Mouse (Mus musculus): Measurements from ENCODE around the gene Il21. TPM values are rescaled to one million over a fixed set of nuclear protein-coding genes. Genes with fewer than 3 reads are reported as not detected.

Gene Il21
- polyA plus RNA-seq, 1 experiment from 2014 or later, result not detected

GRCm38 (mm10) chr3:37202856-37203255, 29.6 kb downstream of the Il21 start:
- WGBS, result 86% methylated on average over 7 of the region's 7 CpGs
- Histone ChIP-seq H3K27ac (no peak overlapping the region), H3K36me3 (ENCODE audit: insufficient read depth, low read length) (no peaks in the 10 kb centered on the region), H3K4me2 (ENCODE audit: low read length) (no peak overlapping the region), H3K4me3 (replicated peaks; ENCODE audit: low read depth, low read length) (no peak overlapping the region), H3K9me3 (replicated peaks; ENCODE audit: low read length) (no peaks in the 10 kb centered on the region), H3K4me1 (replicated peaks; ENCODE audit: insufficient read depth, low read length) (no peaks in the 10 kb centered on the region), H3K27me3 (ENCODE audit: insufficient read depth, low read length) (no peaks in the 10 kb centered on the region), H3K9ac (ENCODE audit: low read depth, low read length) (no peak overlapping the region)
- no peak for ATAC-seq (replicated peaks; ENCODE audit: low FRiP score, low read depth)
- no peak for DNase-seq (ENCODE audit: low spot score)
- no peak for TF ChIP-seq CTCF (IDR thresholded peaks at IDR 0.05; ENCODE audit: low read depth)

- 52% methylated on average over 6 of the region's 6 CpGs for WGBS
- H3K4me1 ChIP-seq (replicated peaks; ENCODE audit: insufficient read depth, low read length), result no peaks in the 10 kb centered on the region
- DNase-seq (ENCODE audit: low spot score), result no peak
- no peaks in the 10 kb centered on the region for H3K36me3 ChIP-seq (ENCODE audit: insufficient read depth, low read length)
- H3K9me3 ChIP-seq (replicated peaks; ENCODE audit: low read length), result no peaks in the 10 kb centered on the region
- H3K9ac ChIP-seq (ENCODE audit: low read depth, low read length), result no peak overlapping the region
- H3K4me3 ChIP-seq (replicated peaks; ENCODE audit: low read depth, low read length), result no peak overlapping the region
- H3K27ac ChIP-seq, result no peak overlapping the region
- H3K4me2 ChIP-seq (ENCODE audit: low read length), result no peak overlapping the region
- H3K27me3 ChIP-seq (ENCODE audit: insufficient read depth, low read length), result no peaks in the 10 kb centered on the region
- TF ChIP-seq CTCF (IDR thresholded peaks at IDR 0.05; ENCODE audit: low read depth), result no peak
- ATAC-seq (replicated peaks; ENCODE audit: low FRiP score, low read depth), result no peak
Measured at GRCm38 (mm10) chr3:37201122-37201916, 31.1 kb downstream of the Il21 start.

- Histone ChIP-seq H3K4me2 (ENCODE audit: low read length) (no peak overlapping the region), H3K27me3 (ENCODE audit: insufficient read depth, low read length) (no peaks in the 10 kb centered on the region), H3K4me3 (replicated peaks; ENCODE audit: low read depth, low read length) (no peak overlapping the region), H3K27ac (no peak overlapping the region), H3K4me1 (replicated peaks; ENCODE audit: insufficient read depth, low read length) (no peaks in the 10 kb centered on the region), H3K9ac (ENCODE audit: low read depth, low read length) (no peak overlapping the region), H3K36me3 (ENCODE audit: insufficient read depth, low read length) (no peaks in the 10 kb centered on the region), H3K9me3 (replicated peaks; ENCODE audit: low read length) (no peaks in the 10 kb centered on the region)
- WGBS, result 85% methylated on average over 5 of the region's 5 CpGs
- ATAC-seq (replicated peaks; ENCODE audit: low FRiP score, low read depth) (no peak), DNase-seq (ENCODE audit: low spot score) (no peak)
- TF ChIP-seq CTCF (IDR thresholded peaks at IDR 0.05; ENCODE audit: low read depth), result no peak
Measured at GRCm38 (mm10) chr3:37198302-37198701, 34.1 kb downstream of the Il21 start.

- H3K27ac ChIP-seq, result no peak overlapping the region
- no peaks in the 10 kb centered on the region for H3K4me1 ChIP-seq (replicated peaks; ENCODE audit: insufficient read depth, low read length)
- no peak overlapping the region for H3K4me3 ChIP-seq (replicated peaks; ENCODE audit: low read depth, low read length)
- WGBS, result 51% methylated on average over 2 of the region's 2 CpGs
- no peaks in the 10 kb centered on the region for H3K9me3 ChIP-seq (replicated peaks; ENCODE audit: low read length)
- H3K36me3 ChIP-seq (ENCODE audit: insufficient read depth, low read length), result no peaks in the 10 kb centered on the region
- no peak overlapping the region for H3K4me2 ChIP-seq (ENCODE audit: low read length)
- no peak for TF ChIP-seq CTCF (IDR thresholded peaks at IDR 0.05; ENCODE audit: low read depth)
- H3K27me3 ChIP-seq (ENCODE audit: insufficient read depth, low read length), result no peaks in the 10 kb centered on the region
- H3K9ac ChIP-seq (ENCODE audit: low read depth, low read length), result no peak overlapping the region
- ATAC-seq (replicated peaks; ENCODE audit: low FRiP score, low read depth) (no peak), DNase-seq (ENCODE audit: low spot score) (no peak)
Measured at GRCm38 (mm10) chr3:37191953-37192352, 40.5 kb downstream of the Il21 start.

GRCm38 (mm10) chr3:37185534-37185933, 46.9 kb downstream of the Il21 start:
- Histone ChIP-seq H3K4me1 (replicated peaks; ENCODE audit: insufficient read depth, low read length) (no peaks in the 10 kb centered on the region), H3K9me3 (replicated peaks; ENCODE audit: low read length) (no peaks in the 10 kb centered on the region), H3K36me3 (ENCODE audit: insufficient read depth, low read length) (no peaks in the 10 kb centered on the region), H3K9ac (ENCODE audit: low read depth, low read length) (no peak overlapping the region), H3K4me3 (replicated peaks; ENCODE audit: low read depth, low read length) (no peak overlapping the region), H3K27me3 (ENCODE audit: insufficient read depth, low read length) (no peaks in the 10 kb centered on the region), H3K4me2 (ENCODE audit: low read length) (no peak overlapping the region), H3K27ac (no peak overlapping the region)
- no peak for TF ChIP-seq CTCF (IDR thresholded peaks at IDR 0.05; ENCODE audit: low read depth)
- DNase-seq (ENCODE audit: low spot score) (no peak), ATAC-seq (replicated peaks; ENCODE audit: low FRiP score, low read depth) (no peak)
- WGBS, result 74% methylated on average over 1 of the region's 1 CpGs

- WGBS, result 57% methylated on average over 16 of the region's 16 CpGs
- Histone ChIP-seq H3K4me2 (ENCODE audit: low read length) (no peak overlapping the region), H3K9ac (ENCODE audit: low read depth, low read length) (no peak overlapping the region), H3K9me3 (replicated peaks; ENCODE audit: low read length) (no peaks in the 10 kb centered on the region), H3K4me3 (replicated peaks; ENCODE audit: low read depth, low read length) (no peak overlapping the region), H3K4me1 (replicated peaks; ENCODE audit: insufficient read depth, low read length) (no peaks in the 10 kb centered on the region), H3K36me3 (ENCODE audit: insufficient read depth, low read length) (no peaks in the 10 kb centered on the region), H3K27me3 (ENCODE audit: insufficient read depth, low read length) (no peaks in the 10 kb centered on the region), H3K27ac (no peak overlapping the region)
- TF ChIP-seq CTCF (IDR thresholded peaks at IDR 0.05; ENCODE audit: low read depth), result no peak; the same call in 1 of the 2 replicates
- DNase-seq (ENCODE audit: low spot score), result no peak
- ATAC-seq (replicated peaks; ENCODE audit: low FRiP score, low read depth), result no peak
Measured at GRCm38 (mm10) chr3:37182415-37183269, 49.8 kb downstream of the Il21 start.

All from kidney, postnatal 0 days (tissue).